Mouse (Mus musculus) MEL (cell line): ENCODE measurements at regions not wholly inside any gene's neighbourhood (a gene's known extent, or its start where the extent isn't known, plus 50 kb on each side); places are given as distances from the start of the nearest gene placed in this dataset.

Experiments used
- DNase-seq: peaks from one replicate; pipeline ENCODE4 v3.0.0; 2011; ENCODE audit warnings: low read depth, low spot score
- H3K27ac ChIP-seq: 2 replicates; pipeline ENCODE4 v1.5.1; 2012; ENCODE audit warnings: low read depth, mild to moderate bottlenecking, control low read depth, low read length, moderate library complexity; ENCODE audit not compliant: control insufficient read depth
- H3K27me3 ChIP-seq, 2 experiments: fragments of 150-350 bp in 1 of 2; sonication (generic) in 1 of 2; 2 replicates each; pipeline ENCODE4 v1.6.1; 2012; ENCODE audit warnings: low read length in 2 of 2, mild to moderate bottlenecking in 2 of 2, improper control_type of control experiment in 1 of 2, moderate library complexity in 1 of 2; ENCODE audit not compliant: insufficient read depth in 2 of 2, control insufficient read depth in 1 of 2
- H3K36me3 ChIP-seq, 2 experiments: 2 replicates each; pipeline ENCODE4 v1.6.1; 2012 to 2014; ENCODE audit warnings: low read length in 2 of 2, improper control_type of control experiment in 1 of 2, inconsistent platforms in 1 of 2, mild to moderate bottlenecking in 1 of 2; ENCODE audit not compliant: insufficient read depth in 2 of 2, control insufficient read depth in 1 of 2
- H3K4me1 ChIP-seq, 2 experiments: fragments of 150-350 bp in 1 of 2; sonication (generic) in 1 of 2; 2 replicates each; pipeline ENCODE4 v1.6.1; 2012; ENCODE audit warnings: low read length in 2 of 2, improper control_type of control experiment in 1 of 2, mild to moderate bottlenecking in 1 of 2; ENCODE audit not compliant: insufficient read depth in 2 of 2, control insufficient read depth in 1 of 2
- H3K4me3 ChIP-seq, 2 experiments: fragments of 150-350 bp in 1 of 2; sonication (generic) in 1 of 2; 2 replicates each; pipeline ENCODE4 v1.5.1; 2012; ENCODE audit warnings: low read depth in 2 of 2, low read length in 2 of 2, mild to moderate bottlenecking in 2 of 2, moderate library complexity in 2 of 2, control low read depth in 1 of 2, improper control_type of control experiment in 1 of 2; ENCODE audit not compliant: control insufficient read depth in 1 of 2, insufficient read depth in 1 of 2
- H3K79me2 ChIP-seq: 2 replicates; pipeline ENCODE4 v1.6.1; 2012; ENCODE audit warnings: mild to moderate bottlenecking, low read length, moderate library complexity; ENCODE audit not compliant: control insufficient read depth, poor library complexity, insufficient read depth
- H3K9ac ChIP-seq: 2 replicates; pipeline ENCODE4 v1.6.1; 2012; ENCODE audit warnings: low read depth, mild to moderate bottlenecking, control low read depth, low read length, moderate library complexity; ENCODE audit not compliant: control insufficient read depth, poor library complexity, severe bottlenecking
- H3K9me3 ChIP-seq: fragments of 150-350 bp; sonication (generic); replicated peaks from 2 replicates; pipeline ENCODE4 v1.6.1; 2012; ENCODE audit warnings: mild to moderate bottlenecking, low read length, improper control_type of control experiment, moderate library complexity; ENCODE audit not compliant: insufficient read depth
- CHD2 ChIP-seq: IDR thresholded peaks from 2 replicates; pipeline ENCODE4 v1.6.1; 2011; ENCODE audit warnings: low read length, improper control_type of control experiment
- CTCF ChIP-seq, 3 experiments: IDR thresholded peaks in 2 of 3; conservative IDR thresholded peaks in 1 of 3; 2 replicates each; pipeline ENCODE4 v1.5.1; 2011 to 2012; ENCODE audit warnings: low read length in 3 of 3, low read depth in 2 of 3, mild to moderate bottlenecking in 2 of 3, improper control_type of control experiment in 1 of 3, inconsistent platforms in 1 of 3, mixed read lengths in 1 of 3, moderate library complexity in 1 of 3; ENCODE audit not compliant: control insufficient read depth in 1 of 3, insufficient read depth in 1 of 3, poor library complexity in 1 of 3, severe bottlenecking in 1 of 3
- E2F4 ChIP-seq: IDR thresholded peaks from 2 replicates; pipeline ENCODE4 v1.6.1; 2011; ENCODE audit warnings: low read depth, low read length, improper control_type of control experiment, borderline replicate concordance
- ELF1 ChIP-seq: IDR thresholded peaks from 2 replicates; pipeline ENCODE4 v1.6.1; 2014; ENCODE audit warnings: low read depth, mild to moderate bottlenecking, inconsistent platforms, low read length, improper control_type of control experiment, moderate library complexity
- EP300 ChIP-seq, 2 experiments: IDR thresholded peaks; 2 replicates each; pipeline ENCODE4 v1.6.1; 2011; ENCODE audit warnings: improper control_type of control experiment in 2 of 2, low read length in 2 of 2, low read depth in 1 of 2, mild to moderate bottlenecking in 1 of 2
- ETS1 ChIP-seq: IDR thresholded peaks from 2 replicates; pipeline ENCODE4 v1.6.1; 2012; ENCODE audit warnings: low read depth, mild to moderate bottlenecking, inconsistent platforms, low read length, improper control_type of control experiment, moderate library complexity
- GABPA ChIP-seq: IDR thresholded peaks from 2 replicates; pipeline ENCODE4 v1.6.1; 2012; ENCODE audit warnings: low read depth, mild to moderate bottlenecking, inconsistent platforms, low read length, improper control_type of control experiment, moderate library complexity
- JUND ChIP-seq: IDR thresholded peaks from 2 replicates; pipeline ENCODE4 v1.6.1; 2011; ENCODE audit warnings: low read depth, mild to moderate bottlenecking, improper control_type of control experiment, low read length
- MAFK ChIP-seq: IDR thresholded peaks from 2 replicates; pipeline ENCODE4 v1.6.1; 2011; ENCODE audit warnings: low read depth, mild to moderate bottlenecking, low read length, improper control_type of control experiment, borderline replicate concordance
- MEF2A ChIP-seq: IDR thresholded peaks from 2 replicates; pipeline ENCODE4 v1.6.1; 2014; ENCODE audit warnings: low read depth, mild to moderate bottlenecking, inconsistent platforms, low read length, improper control_type of control experiment; ENCODE audit not compliant: poor library complexity, insufficient replicate concordance, severe bottlenecking; ENCODE audit errors: extremely low read depth
- MYC ChIP-seq: IDR thresholded peaks from 2 replicates; pipeline ENCODE4 v1.6.1; 2011; ENCODE audit warnings: low read depth, mild to moderate bottlenecking, low read length, improper control_type of control experiment, moderate library complexity
- NELFE ChIP-seq: IDR thresholded peaks from 2 replicates; pipeline ENCODE4 v1.6.1; 2011; ENCODE audit warnings: low read depth, low read length, improper control_type of control experiment
- NRF1 ChIP-seq: IDR thresholded peaks from 2 replicates; pipeline ENCODE4 v1.6.1; 2014; ENCODE audit warnings: low read depth, mild to moderate bottlenecking, inconsistent platforms, low read length, improper control_type of control experiment, moderate library complexity; ENCODE audit not compliant: poor library complexity, insufficient read depth, severe bottlenecking
- POLR2A ChIP-seq, 2 experiments: IDR thresholded peaks; 2 replicates each; pipeline ENCODE4 v1.6.1; 2011 to 2012; ENCODE audit warnings: low read length in 2 of 2, mild to moderate bottlenecking in 2 of 2, control low read depth in 1 of 2, improper control_type of control experiment in 1 of 2, low read depth in 1 of 2, moderate library complexity in 1 of 2; ENCODE audit not compliant: control insufficient read depth in 1 of 2, insufficient read depth in 1 of 2, poor library complexity in 1 of 2
- RCOR1 ChIP-seq: IDR thresholded peaks from 2 replicates; pipeline ENCODE4 v1.6.1; 2012; ENCODE audit warnings: low read depth, mild to moderate bottlenecking, inconsistent platforms, low read length, improper control_type of control experiment
- SIN3A ChIP-seq: IDR thresholded peaks from 2 replicates; pipeline ENCODE4 v1.6.1; 2012; ENCODE audit warnings: low read length, improper control_type of control experiment, inconsistent platforms
- TAL1 ChIP-seq: IDR thresholded peaks from 2 replicates; pipeline ENCODE4 v1.6.1; 2012; ENCODE audit warnings: mild to moderate bottlenecking, inconsistent platforms, low read length, moderate library complexity, mixed read lengths
- TBP ChIP-seq: IDR thresholded peaks from 2 replicates; pipeline ENCODE4 v1.8.0; 2011; ENCODE audit warnings: low read depth, low read length, improper control_type of control experiment
- USF1 ChIP-seq: IDR thresholded peaks from 2 replicates; pipeline ENCODE4 v1.6.1; 2014; ENCODE audit warnings: low read depth, mild to moderate bottlenecking, inconsistent platforms, low read length, improper control_type of control experiment, moderate library complexity
- USF2 ChIP-seq, 2 experiments: IDR thresholded peaks; 2 replicates each; pipeline ENCODE4 v1.6.1; 2011 to 2012; ENCODE audit warnings: improper control_type of control experiment in 2 of 2, low read length in 2 of 2, borderline replicate concordance in 1 of 2, inconsistent platforms in 1 of 2, low read depth in 1 of 2, mild to moderate bottlenecking in 1 of 2; ENCODE audit not compliant: insufficient read depth in 1 of 2
- ZC3H11A ChIP-seq: IDR thresholded peaks from 2 replicates; pipeline ENCODE4 v1.6.1; 2012; ENCODE audit warnings: low read depth, mild to moderate bottlenecking, inconsistent platforms, low read length, improper control_type of control experiment
- ZMIZ1 ChIP-seq: IDR thresholded peaks from 2 replicates; pipeline ENCODE4 v1.6.1; 2012; ENCODE audit warnings: low read depth, mild to moderate bottlenecking, inconsistent platforms, low read length, improper control_type of control experiment, moderate library complexity
- ZNF384 ChIP-seq: IDR thresholded peaks from 2 replicates; pipeline ENCODE4 v1.6.1; 2012; ENCODE audit warnings: low read depth, mild to moderate bottlenecking, inconsistent platforms, low read length, improper control_type of control experiment

GRCm38 (mm10) chr1:194334752-194335719 lies 283.0 kb upstream of the Plxna2 start:
- Histone ChIP-seq H3K4me3 (no peak overlapping the region), H3K79me2 (no peaks in the 10 kb centered on the region), H3K9ac (no peak overlapping the region), H3K27ac (no peak overlapping the region), H3K4me1 (no peaks in the 10 kb centered on the region), H3K27me3 (no peaks in the 10 kb centered on the region), H3K36me3 (no peaks in the 10 kb centered on the region), H3K9me3 (no peaks in the 10 kb centered on the region)
- DNase-seq, result no peak
- TF ChIP-seq TAL1 (no peak), ZC3H11A (no peak), ETS1 (no peak), ZMIZ1 (no peak), USF1 (no peak), GABPA (no peak), ELF1 (no peak), NELFE (no peak), NRF1 (no peak), MAFK (no peak), USF2 (IDR thresholded peaks at IDR 0.05; ENCODE audit: borderline replicate concordance in 1 of 2, insufficient read depth in 1 of 2, low read depth in 1 of 2, low read length in 2 of 2) (no peak), SIN3A (no peak), E2F4 (no peak), POLR2A (IDR thresholded peaks at IDR 0.05; ENCODE audit: control insufficient read depth in 1 of 2, insufficient read depth in 1 of 2, low read depth in 1 of 2, low read length in 2 of 2, poor library complexity in 1 of 2) (no peak), EP300 (IDR thresholded peaks at IDR 0.05; ENCODE audit: low read depth in 1 of 2, low read length in 2 of 2) (no peak), JUND (no peak)

- no peaks in the 10 kb centered on the region for H3K79me2 ChIP-seq
Observed at GRCm38 (mm10) chr1:194332639-194333038, 285.4 kb upstream of the Plxna2 start.

More at GRCm38 (mm10) chr1:194332639-194333038, 285.4 kb upstream of the Plxna2 start:
- no peak overlapping the region for H3K4me3 ChIP-seq
- TF ChIP-seq TBP, result no peak
- no peak for TF ChIP-seq ELF1
- TF ChIP-seq CTCF (IDR thresholded peaks at IDR 0.05 in 2 of 3, conservative IDR thresholded peaks at IDR 0.05 in 1 of 3; ENCODE audit: control insufficient read depth in 1 of 3, insufficient read depth in 1 of 3, low read depth in 2 of 3, low read length in 3 of 3, poor library complexity in 1 of 3, severe bottlenecking in 1 of 3), result no peak
- TF ChIP-seq RCOR1, result no peak
- TF ChIP-seq ZNF384, result no peak
- TF ChIP-seq MYC, result no peak
- no peak for TF ChIP-seq MAFK
- no peak for TF ChIP-seq USF1
- no peak for TF ChIP-seq MEF2A
- no peak for TF ChIP-seq CHD2
- H3K27ac ChIP-seq, result no peak overlapping the region
- no peaks in the 10 kb centered on the region for H3K9me3 ChIP-seq
- no peaks in the 10 kb centered on the region for H3K4me1 ChIP-seq
- no peaks in the 10 kb centered on the region for H3K36me3 ChIP-seq
- DNase-seq, result no peak
- H3K27me3 ChIP-seq, result no peaks in the 10 kb centered on the region
- H3K9ac ChIP-seq, result no peak overlapping the region
